Mouse (Mus musculus) common myeloid progenitor, adult 5-6 weeks (primary cell): Measurements from ENCODE around the gene Lmntd1. TPM values are rescaled to one million over a fixed set of nuclear protein-coding genes. Genes with fewer than 3 reads are reported as not detected.

ENCODE experiments used
- ATAC-seq: replicated peaks from 2 replicates; pipeline ENCODE4 v1.8.0; 2016; ENCODE audit warnings: low read depth, mild to moderate bottlenecking, moderate TSS enrichment, inconsistent platforms; ENCODE audit not compliant: poor library complexity, severe bottlenecking
- total RNA-seq: library from RNA; stranded (forward); fragments of 200-1000, 187-1606 nt; gene quantifications from 2 replicates; pipeline ENCODE4 v1.2.3, GENCODE M21; 2017

Gene Lmntd1
- not detected in 2 replicates for total RNA-seq

DNA sequence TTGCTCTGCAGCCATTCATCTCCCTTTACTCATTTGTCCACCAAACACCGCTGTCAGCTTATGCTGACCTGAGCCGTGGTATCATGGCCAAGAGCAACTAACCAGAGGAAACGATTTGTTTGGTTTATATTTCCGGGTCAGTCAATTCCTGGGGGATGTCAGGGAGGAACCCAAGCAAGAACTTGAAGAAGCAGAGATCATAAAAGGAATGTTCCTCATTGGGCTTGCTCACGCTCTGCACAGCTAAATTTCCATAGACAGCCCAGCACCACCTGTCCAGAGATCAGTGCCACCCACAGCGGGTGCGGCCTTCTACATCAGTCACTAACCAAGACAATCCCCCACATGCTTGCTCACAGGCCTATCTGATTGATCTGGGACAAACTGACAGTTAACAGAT is at the start of gene Lmntd1:
Lmntd1 (minus strand) TSS at position 101 of the 400 bp plus-strand sequence.
- ATAC-seq = no peak

DNA sequence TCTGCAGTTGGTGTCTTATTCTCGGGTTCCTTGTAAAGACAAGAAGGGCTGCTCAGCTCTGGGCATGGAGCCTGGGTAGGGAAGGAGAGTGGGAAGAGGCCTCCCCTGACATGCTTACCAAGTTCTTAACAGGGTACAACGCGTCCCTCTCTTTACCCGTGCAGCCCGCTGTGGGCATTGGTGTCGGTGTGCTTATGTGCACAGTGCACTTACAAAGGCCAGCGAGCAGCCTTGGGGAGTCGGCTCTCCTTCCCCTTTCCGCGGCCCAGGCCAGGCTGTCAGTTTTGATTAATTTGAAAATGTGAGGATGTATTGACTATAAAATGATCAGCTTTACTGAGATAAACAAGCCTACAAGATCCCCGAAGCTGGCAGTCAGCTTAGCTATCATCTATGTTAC is 46.8 kb upstream of the Lmntd1 start:
- ATAC-seq = no peak

DNA sequence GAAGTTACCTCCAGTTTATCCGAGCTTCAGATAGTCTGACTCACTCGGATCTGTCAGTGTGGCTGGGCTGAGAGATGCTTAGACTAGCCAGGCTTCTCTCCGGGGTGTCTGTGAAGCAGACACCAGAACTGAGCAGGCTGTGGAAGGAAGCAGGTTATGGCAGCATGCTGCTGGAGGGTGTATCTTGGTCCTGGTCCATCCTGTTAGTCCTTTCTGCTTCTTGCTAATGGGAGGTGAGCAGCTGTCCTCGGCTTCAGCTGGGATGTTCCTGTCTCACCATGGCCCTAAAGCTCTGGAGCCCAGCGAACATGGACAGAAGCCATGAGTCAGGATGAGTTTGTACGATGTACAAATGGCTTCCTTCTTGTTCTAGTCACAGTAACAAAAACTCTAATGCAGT is 45.0 kb upstream of the Lmntd1 start:
- no peak for ATAC-seq

DNA sequence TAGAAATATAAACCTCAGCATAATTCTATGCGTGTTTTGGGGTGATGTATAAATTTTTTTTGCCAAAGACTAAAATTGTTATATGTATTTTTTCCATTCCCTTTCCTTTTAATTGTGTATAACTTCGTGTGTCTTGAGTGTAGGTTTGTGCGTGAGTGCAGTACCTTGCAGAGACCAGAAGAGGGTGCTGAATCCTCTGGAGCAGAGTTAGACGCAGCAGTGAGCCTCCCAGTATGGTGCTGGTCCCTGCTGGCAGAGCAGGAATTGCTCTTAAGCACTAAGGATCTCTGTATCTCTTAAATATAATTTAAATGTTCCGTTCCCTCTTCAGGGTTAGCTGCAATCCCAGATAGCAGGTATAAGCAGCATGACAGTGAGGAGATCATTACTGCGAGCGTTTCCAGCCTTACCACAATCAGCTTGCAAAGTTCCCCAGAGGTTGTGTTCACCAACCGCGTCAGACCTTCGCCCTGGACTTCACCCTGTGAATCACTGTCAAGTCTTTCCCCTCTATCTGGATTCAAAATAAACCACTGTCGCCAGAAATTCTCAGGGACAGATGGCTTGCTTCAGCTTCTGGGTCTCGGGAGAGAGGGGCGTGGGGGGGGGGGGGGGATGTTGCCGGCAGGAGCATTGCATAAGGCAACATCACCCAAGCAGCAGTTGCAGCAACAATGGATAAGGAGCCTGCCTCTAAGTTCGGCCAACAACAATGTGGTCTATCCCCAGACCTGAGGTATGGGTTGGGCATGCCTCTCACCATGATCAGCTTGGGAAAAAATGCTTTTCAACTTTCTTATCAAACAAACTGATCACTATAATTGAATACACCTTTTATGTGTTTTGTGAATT is 42.8 kb upstream of the Lmntd1 start:
- no peak for ATAC-seq

DNA sequence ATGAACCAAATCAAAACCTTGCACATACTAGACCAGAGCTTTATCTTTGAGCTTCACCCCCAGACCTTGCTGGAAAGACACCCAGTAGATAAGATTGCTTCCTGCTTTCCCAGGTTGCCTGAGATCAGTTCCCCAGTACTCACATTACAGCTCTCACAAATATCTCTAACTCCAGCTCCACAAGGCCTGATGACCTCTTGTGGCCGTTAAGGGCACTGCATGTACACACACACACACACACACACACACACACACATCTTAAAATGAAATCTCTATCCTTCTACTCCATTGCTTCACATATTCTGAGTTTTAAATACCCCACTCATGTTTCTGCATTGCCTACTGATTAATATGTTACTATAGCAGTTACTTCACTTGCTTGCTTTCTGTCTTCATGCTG is 41.6 kb upstream of the Lmntd1 start:
- no peak for ATAC-seq

DNA sequence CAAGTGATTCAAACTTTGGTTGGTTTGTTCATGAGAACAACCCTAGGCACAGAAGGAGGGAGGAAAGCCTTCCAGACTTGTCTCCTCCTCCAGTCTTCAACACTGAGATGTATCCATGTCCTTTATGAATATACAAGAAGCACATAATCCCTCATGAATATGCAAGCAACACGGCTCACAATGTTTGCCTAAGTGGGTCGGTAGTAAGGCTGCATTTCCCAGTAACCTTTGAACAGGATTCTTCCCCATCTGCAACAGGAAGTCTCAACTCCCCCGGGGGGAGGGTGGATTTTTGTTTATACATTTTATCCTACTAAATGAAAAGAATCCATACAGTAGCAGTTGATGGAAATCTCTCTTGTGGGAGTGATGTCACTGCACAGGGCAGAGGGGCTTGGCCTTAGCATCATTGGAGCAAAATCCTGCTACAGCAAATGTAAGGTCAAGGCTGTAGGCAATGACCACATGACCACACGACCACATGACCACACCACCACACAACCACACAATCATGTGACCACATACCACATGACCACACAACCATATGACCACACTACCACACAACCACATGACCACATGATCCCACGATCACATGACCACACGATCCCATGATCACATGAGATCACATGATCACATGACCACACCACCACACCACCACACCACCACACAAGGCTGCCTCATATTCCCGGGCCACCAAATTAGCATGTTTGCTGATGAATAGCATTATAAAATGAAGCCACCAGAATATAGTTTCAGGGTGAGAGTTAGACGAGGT is 40.1 kb upstream of the Lmntd1 start:
- ATAC-seq = no peak

DNA sequence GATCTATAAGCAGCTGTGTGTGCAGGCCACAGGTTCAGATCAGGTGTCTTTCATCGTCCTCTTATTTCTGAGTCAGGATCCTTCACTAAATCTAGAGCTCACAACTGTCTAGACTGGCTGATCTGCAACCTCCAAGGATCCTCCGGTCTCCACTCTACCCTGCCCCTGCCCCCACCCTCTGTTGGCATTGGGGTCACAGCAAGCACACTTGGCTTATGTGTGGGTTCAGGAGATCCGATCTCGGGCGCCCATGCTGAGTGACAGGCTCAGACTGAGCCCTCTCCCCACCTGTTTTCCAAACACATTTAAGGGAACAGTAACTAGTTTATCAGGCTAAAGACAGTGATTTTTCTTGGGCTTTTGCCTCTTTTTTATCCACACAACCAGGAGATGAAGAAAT is 39.5 kb upstream of the Lmntd1 start:
- ATAC-seq = no peak

DNA sequence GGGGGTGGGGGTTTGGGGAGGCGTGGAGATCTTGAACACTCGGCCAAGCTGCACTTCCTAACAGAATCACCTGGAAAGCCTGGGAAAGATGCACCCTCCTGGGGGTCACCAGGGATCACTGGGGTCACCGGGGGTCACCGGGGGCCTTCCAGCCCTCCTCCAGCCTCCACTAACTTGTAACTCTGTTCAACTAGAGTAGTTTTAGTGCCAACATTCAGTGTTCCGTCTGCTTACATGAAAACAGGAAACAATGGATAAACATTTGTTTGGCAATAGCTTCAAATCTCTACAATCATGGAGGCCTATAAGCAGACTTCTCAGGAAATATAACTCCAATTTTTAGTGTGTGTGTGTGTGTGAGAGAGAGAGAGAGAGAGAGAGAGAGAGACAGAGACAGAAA is 38.9 kb upstream of the Lmntd1 start:
- ATAC-seq = no peak

DNA sequence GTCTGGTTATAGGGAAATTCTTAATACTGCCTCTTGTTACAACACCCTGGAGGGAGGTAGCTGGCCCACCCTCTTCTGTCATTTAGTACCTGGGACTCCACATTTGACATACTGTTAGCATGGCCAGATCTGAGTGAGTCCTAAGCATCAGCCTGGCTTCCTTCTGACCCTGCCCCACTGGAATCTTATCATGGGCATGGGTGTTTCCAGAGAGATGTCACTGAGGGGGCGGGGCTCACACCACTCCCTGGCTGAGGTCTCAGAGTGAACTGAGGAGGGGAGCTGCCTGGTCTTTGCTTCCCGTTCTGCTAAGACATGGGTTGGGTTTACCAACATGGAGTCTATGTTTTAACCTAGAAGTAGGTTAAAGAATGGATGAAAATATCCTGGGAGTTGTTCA is 37.9 kb upstream of the Lmntd1 start:
- ATAC-seq = no peak

DNA sequence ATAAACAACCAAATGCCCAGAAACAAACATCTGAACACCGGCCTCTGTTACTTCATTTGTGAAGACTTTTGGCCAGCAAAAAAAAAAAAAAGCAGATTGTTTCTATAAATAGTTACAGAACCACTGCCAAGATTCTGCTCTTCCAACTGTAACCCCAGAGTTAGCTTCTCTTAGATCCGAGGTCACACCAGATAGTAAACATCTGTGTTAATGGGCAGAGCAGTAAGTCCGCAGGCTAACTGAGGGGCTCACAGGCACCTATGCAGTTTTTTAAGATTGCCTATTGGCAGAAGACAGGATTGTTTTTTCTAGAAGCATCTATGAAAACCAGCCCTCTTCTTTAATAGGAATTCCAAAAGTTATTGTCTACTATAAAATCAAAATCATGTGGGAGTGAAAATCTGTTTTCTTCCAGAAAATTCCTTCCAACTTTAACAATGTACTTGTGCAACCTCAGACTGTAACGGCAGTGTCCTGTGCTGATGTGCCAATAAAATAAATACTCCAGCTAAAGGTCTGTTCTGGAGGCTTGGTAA is 26.9 kb upstream of the Lmntd1 start:
- ATAC-seq = no peak

DNA sequence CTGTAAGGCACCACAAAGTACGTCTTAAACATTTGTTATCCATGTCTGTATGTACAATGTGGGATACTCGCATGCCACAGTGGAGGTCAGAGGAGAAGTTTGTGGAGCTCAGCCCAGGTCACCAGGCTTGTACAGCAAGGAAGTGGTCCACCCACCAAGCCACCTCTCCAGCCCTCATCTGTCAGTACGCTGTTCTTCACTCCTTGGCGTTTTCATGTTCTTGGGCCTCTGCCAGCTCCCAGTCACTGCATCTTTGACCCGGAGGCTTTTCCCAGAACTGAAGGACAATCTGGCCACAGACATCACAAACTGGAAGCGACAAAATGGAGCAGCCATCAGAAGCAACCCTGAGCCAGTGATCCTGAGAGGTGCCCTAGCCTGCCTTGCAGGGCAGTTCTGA is 24.1 kb upstream of the Lmntd1 start:
- no peak for ATAC-seq

DNA sequence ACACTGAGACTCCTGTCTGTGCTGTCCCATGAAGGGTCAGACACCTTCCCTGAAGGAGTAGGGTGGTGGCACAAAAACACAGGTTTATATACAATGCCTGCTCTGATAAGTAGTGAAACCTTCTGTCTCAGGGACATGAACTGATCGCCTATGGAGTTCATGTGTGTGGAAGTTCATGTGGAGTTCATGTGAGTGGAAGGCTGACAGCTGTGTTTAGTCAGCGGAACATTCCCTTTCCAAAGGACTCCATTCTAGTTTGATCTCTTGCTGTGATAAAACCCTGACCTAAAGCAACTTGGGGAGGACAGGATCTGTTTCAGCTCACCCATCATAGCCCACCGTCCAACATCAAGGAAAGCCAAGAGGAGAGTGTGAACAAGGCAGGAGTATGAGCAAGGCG is 22.6 kb upstream of the Lmntd1 start:
- no peak for ATAC-seq

DNA sequence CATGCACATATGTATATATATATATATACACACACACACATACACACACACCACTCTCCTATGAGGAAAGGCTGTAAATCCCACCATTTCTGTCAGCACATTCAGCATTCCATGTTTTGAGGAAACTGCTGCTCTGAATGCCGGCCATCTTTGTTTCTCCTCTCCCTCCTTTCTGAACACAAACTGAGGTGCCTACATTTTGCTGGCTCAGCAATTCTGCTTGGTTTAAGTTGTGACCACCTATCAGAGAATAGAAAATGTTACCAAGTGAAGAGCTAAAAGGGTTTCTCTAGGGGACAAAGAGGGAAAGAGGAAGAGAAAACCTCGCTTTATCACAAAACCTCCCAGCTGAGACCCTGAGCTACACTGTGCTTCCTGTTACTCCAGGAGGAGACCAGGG is 20.3 kb upstream of the Lmntd1 start:
- ATAC-seq = no peak

DNA sequence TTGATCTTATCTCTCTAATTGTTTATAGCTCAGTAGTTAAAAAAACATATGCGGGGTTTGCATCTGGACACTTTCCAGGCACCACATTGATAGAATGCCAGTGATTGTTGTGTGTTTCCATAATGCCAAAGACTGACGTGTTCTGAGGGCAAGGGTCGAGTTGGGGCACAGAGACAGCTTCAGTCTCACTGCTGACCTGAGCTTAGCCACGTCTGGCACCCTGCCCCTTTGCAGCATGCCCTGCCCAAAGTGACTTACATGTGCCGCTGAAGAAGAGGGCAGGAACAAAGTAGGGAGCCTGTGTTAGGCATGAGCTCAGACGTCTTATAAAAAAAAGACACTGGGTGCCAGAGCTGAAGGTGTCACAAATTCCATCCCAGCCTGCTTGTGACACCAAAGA is 16.1 kb upstream of the Lmntd1 start:
- no peak for ATAC-seq

DNA sequence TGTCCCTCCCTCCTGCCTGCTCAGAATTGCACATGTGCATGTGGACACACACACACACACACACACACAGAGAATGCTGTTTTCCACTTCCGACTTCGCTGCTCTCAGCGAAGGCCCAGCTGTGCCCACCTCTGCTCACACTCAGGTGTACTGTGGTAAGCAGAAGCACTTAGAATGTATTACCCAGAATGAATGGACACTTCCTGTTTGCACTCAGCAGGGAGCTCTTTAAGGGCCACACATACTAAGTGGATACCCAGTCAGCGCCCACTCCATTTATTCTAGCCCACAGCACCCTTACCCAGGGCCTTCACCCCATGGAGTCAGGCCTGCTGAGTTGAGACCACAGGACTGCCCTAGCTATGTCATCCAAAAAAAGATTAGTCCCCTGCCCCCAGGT is 9.0 kb upstream of the Lmntd1 start:
- ATAC-seq = no peak

DNA sequence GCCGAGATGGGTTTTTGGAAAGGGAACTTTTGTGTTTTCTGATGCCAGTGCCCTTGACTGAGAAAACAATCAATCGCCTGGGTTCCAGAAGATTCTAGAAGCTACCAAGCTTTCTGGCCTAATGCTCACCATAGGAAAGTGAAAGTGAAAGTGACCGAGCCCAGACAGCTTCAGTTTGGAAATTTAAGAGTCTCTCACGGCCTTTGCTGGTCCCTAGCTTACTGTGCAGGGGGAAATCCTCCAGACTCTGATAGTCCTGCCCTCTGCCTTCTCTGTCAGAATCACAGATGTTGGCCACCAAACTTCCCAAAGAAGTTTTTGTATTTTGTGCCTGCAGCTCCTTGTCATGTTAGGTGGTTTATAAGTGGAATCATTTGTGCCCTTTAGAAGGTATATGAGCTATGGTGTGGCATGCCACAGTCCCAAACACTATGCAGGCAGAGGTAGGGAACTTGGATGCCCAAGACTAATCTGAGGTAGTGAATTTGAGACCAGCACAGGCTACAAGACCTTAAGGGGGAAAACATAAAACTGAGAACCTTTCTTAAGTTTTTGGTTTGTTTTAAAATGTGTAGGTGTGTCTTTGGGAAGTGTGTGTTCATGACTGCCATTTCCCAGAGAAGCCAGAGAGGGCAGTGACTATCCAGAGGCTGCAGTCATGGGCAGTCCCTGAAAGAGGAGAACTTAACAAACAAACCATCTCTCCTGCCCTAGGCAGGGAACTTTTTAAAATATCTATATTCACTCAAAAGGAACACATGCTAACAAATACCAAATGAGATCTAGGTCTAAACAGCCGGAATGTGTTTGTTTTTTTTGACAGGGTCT is 2.5 kb upstream of the Lmntd1 start:
- ATAC-seq = peak; percentile 76

DNA sequence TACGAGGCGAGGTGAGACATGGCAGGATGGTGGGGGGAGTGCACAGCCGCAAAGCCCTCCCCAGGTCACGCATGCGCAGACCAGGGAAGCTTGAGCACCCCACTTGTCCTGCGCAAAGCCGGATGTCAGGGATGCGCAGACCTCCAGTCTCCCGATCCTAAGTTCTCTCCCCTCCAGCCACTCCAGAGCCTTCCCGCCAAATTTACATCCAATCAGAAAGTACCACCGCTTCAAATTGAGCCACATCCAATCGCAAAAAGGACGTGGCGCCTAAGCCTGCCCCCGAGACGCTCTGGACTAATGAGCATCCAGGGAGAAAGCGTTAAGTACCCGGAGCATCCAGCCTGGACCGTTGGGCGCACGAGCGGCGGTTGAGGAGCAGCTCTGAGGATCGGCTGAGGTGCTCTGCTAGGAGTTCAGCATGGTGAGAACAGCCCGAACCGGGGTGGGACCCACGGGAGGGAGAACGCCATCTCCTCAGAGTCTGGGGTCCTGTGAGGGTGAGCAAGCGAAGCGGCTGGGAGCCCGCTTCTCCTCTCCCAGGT is 1.6 kb upstream of the Lmntd1 start, which contains the start of gene Tuba3b:
Tuba3b (plus strand) TSS at position 92 of the 545 bp plus-strand sequence.
- no peak for ATAC-seq

DNA sequence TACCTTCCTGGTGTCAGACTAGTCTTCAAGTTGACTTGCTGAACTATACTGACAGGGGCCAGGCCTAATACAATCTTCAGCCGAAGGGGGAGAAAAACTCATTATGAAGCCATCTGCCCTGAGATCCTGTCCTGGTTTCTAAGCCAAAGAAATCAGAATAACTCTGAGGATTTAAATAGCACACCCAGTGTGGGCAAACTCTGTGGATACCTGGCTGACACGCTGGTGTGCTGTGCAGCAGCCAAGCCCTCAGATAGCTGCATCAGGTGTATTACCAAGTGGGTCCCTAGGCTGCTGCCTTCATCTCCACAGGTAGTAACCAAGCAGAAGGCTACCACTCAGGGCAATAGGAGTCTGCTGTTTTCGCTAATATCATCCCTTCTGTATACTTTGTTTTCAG is 1.5 kb downstream of the Lmntd1 start:
- ATAC-seq = no peak

DNA sequence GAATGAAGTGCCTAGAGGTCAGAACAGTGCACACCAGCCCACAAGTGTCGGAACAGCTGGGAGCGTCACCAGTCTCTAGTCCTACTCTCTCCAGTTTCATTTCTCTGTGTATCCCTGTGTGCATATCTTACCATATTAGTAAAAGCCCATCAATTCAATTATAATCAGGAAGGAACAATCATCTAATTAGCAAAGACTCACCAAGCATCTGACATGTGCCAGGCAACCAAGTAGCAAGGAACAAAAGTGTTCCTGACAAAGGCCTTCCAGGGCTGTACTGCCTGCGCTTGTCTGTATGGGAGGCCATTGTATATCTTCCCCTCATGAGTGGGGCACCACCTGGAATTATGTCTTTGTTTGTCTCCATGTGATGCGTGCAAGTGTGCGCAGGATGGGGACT is 3.2 kb downstream of the Lmntd1 start:
- ATAC-seq = no peak

DNA sequence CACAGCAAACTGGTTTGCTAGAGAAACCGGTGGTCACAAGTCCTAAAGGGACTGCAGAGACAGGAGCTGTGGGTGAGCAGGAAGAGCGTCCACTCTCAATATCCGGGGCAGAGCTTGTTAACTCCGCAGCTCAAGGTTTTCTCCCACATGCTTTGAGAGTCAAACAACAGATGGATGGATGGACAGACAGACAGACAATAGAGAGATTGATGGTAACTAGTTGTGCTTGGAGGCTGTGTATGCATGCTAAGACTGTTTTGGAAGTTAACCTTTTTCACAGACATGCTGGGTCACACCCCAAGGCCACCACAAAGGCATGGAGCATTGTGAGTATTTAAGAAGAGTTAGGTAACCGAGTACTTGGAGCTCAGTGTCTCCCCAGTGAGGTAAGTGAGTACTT is 5.4 kb downstream of the Lmntd1 start:
- ATAC-seq = no peak
